Mouse (Mus musculus) erythroblast, embryonic 14.5 days (primary cell): ENCODE measurements around the gene Hapln2.

ENCODE experiments used
- GATA1 ChIP-seq: IDR thresholded peaks from 2 replicates; pipeline ENCODE4 v1.6.1; 2012; ENCODE audit warnings: low read length, inconsistent platforms, mixed read lengths
- TAL1 ChIP-seq: IDR thresholded peaks from 3 replicates; pipeline ENCODE4 v1.6.1; 2012; ENCODE audit warnings: low read length, inconsistent platforms, mixed read lengths

GRCm38 (mm10) chr3:88074351-88074750 is 47.0 kb upstream of the Hapln2 start:
- TF ChIP-seq GATA1 = no peak
- TF ChIP-seq TAL1 = no peak
